Mouse (Mus musculus) G1E-ER4 (cell line): ENCODE data around the gene Mdfi. TPM values are rescaled to one million over a fixed set of nuclear protein-coding genes. Genes with fewer than 3 reads are reported as not detected.

Experiments
- GATA1 ChIP-seq: IDR thresholded peaks from one replicate; pipeline ENCODE4 v1.8.0; 2012; ENCODE audit warnings: low read length, inconsistent platforms
- polyA plus RNA-seq: library from polyadenylated mRNA; stranded (reverse); fragments of >175 nt; gene quantifications from 2 replicates; pipeline ENCODE4 v1.2.3, GENCODE M21; 2012

The Mdfi gene
- polyA plus RNA-seq, result not detected in 2 replicates

GRCm38 (mm10) chr17:47834482-47834767 lies at the start of gene Mdfi:
Gene Mdfi (minus strand): TSS chr17:47834691.
- no peak for TF ChIP-seq GATA1

- no peak for TF ChIP-seq GATA1
These were observed 48.6 kb upstream of the Mdfi start for GRCm38 (mm10) chr17:47883099-47883498.

- TF ChIP-seq GATA1, result no peak
These were observed 46.8 kb upstream of the Mdfi start for GRCm38 (mm10) chr17:47881330-47881729.

- TF ChIP-seq GATA1, result no peak
These were observed 44.7 kb upstream of the Mdfi start for GRCm38 (mm10) chr17:47879207-47879606.

GRCm38 (mm10) chr17:47878378-47879089 lies 44.0 kb upstream of the Mdfi start:
- no peak for TF ChIP-seq GATA1

- TF ChIP-seq GATA1, result no peak
These were observed 43.4 kb upstream of the Mdfi start for GRCm38 (mm10) chr17:47877715-47878377.

GRCm38 (mm10) chr17:47876776-47877714 lies 42.6 kb upstream of the Mdfi start:
- no peak for TF ChIP-seq GATA1

- no peak for TF ChIP-seq GATA1
These were observed 38.9 kb upstream of the Mdfi start for GRCm38 (mm10) chr17:47873341-47873791.

- no peak for TF ChIP-seq GATA1
These were observed 38.0 kb upstream of the Mdfi start for GRCm38 (mm10) chr17:47872311-47873011.

- TF ChIP-seq GATA1, result no peak
These were observed 35.4 kb upstream of the Mdfi start for GRCm38 (mm10) chr17:47869874-47870273.

- no peak for TF ChIP-seq GATA1
These were observed 31.5 kb upstream of the Mdfi start for GRCm38 (mm10) chr17:47866037-47866436.

GRCm38 (mm10) chr17:47864496-47864895 lies 30.0 kb upstream of the Mdfi start:
- no peak for TF ChIP-seq GATA1

- no peak for TF ChIP-seq GATA1
These were observed 28.9 kb upstream of the Mdfi start for GRCm38 (mm10) chr17:47863437-47863836.

- no peak for TF ChIP-seq GATA1
These were observed 28.5 kb upstream of the Mdfi start for GRCm38 (mm10) chr17:47863023-47863422.

- TF ChIP-seq GATA1, result no peak
These were observed 21.1 kb upstream of the Mdfi start for GRCm38 (mm10) chr17:47855544-47855943.
